Mouse (Mus musculus) cortical plate, adult 2 months (tissue): Measurements from ENCODE around the gene Nrxn3.

Experiments used
- CTCF ChIP-seq: fragments of 200-500 bp; IDR thresholded peaks from 2 replicates; pipeline ENCODE4 v1.5.1; 2011; ENCODE audit warnings: mild to moderate bottlenecking, control low read depth, low read length; ENCODE audit not compliant: insufficient read depth; ENCODE audit errors: extremely low read depth
- POLR2A ChIP-seq: fragments of 200-500 bp; IDR thresholded peaks from 2 replicates; pipeline ENCODE4 v1.6.1; 2011; ENCODE audit warnings: mild to moderate bottlenecking, low read length, control low read depth; ENCODE audit not compliant: insufficient read depth; ENCODE audit errors: extremely low read depth

- TF ChIP-seq CTCF: no peak
- no peak for TF ChIP-seq POLR2A
These were observed 1230.6 kb downstream of the Nrxn3 start for GRCm38 (mm10) chr12:89953237-89953636.
